Mouse (Mus musculus): Measurements from ENCODE around the gene Col19a1. TPM values are rescaled to one million over a fixed set of nuclear protein-coding genes. Genes with fewer than 3 reads are reported as not detected.

Col19a1 gene
- polyA plus RNA-seq, 1 experiment from 2014 or later, result 2.2 TPM

DNA sequence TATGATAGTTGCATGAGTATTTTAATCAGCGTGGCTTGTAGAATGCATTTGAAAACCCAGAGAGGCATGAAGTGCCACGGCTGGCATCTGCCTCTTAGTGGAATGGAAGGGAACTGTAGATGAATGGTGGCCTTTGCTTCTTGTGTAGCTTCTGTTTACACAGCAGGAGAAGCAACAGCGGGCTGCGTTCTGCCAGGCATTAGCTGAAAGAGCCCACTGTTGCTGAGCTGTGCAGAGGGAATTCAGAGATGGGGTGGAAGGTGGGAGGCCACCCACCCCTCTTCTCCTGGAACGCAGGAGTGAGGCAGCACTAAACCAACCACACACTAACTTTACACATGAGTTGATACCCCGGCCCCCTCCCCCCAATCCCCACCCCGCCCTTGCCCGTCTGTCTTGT lies 356.8 kb downstream of the Col19a1 start:
- no peak overlapping the region for H3K27ac ChIP-seq (ENCODE audit: low read length)
- no peaks in the 10 kb centered on the region for H3K36me3 ChIP-seq (ENCODE audit: control insufficient read depth, insufficient read depth, low read length)
- H3K9ac ChIP-seq (ENCODE audit: low read depth, low read length), result no peak overlapping the region
- H3K4me3 ChIP-seq (ENCODE audit: low read depth, low read length), result no peak overlapping the region
- H3K9me3 ChIP-seq (replicated peaks; ENCODE audit: control insufficient read depth, low read length, poor library complexity, severe bottlenecking), result no peaks in the 10 kb centered on the region
- no peak overlapping the region for H3K4me2 ChIP-seq (ENCODE audit: low read length)
- peak; percentile 81 for ATAC-seq
- WGBS, result 33% methylated on average over 8 of the region's 8 CpGs
- peaks cover 5% of the 10 kb centered on the region; the same call in 1 of the 2 replicates for H3K4me1 ChIP-seq (ENCODE audit: control insufficient read depth, insufficient read depth, low read length)
- no peaks in the 10 kb centered on the region for H3K27me3 ChIP-seq (ENCODE audit: control insufficient read depth, insufficient read depth, low read depth, low read length)

DNA sequence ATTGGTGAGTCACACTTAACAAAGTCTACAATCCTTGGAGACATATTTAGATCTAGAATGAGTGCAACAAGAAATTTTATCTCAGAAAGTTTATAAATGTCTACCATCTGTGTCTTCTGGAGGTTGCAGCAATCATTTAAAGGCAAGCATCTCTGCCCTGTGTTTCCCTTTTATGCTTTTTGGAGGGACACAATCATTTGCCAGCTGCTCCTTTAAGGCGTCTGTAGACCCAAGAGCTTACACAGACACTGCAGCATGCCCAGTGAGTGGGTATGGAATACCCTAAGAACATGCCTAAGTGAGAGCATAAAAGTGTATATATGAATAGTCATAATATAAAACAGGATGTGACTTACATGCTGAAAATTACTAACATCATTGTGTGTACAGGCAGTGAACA lies 357.7 kb downstream of the Col19a1 start:
- Histone ChIP-seq H3K9ac (ENCODE audit: low read depth, low read length) (no peak overlapping the region), H3K4me1 (ENCODE audit: control insufficient read depth, insufficient read depth, low read length) (peaks cover 5% of the 10 kb centered on the region; the same call in 1 of the 2 replicates), H3K27me3 (ENCODE audit: control insufficient read depth, insufficient read depth, low read depth, low read length) (no peaks in the 10 kb centered on the region), H3K36me3 (ENCODE audit: control insufficient read depth, insufficient read depth, low read length) (no peaks in the 10 kb centered on the region), H3K4me3 (ENCODE audit: low read depth, low read length) (no peak overlapping the region), H3K4me2 (ENCODE audit: low read length) (no peak overlapping the region), H3K9me3 (replicated peaks; ENCODE audit: control insufficient read depth, low read length, poor library complexity, severe bottlenecking) (no peaks in the 10 kb centered on the region), H3K27ac (ENCODE audit: low read length) (no peak overlapping the region)
- ATAC-seq, result no peak
- WGBS, result 89% methylated on average over 1 of the region's 1 CpGs

DNA sequence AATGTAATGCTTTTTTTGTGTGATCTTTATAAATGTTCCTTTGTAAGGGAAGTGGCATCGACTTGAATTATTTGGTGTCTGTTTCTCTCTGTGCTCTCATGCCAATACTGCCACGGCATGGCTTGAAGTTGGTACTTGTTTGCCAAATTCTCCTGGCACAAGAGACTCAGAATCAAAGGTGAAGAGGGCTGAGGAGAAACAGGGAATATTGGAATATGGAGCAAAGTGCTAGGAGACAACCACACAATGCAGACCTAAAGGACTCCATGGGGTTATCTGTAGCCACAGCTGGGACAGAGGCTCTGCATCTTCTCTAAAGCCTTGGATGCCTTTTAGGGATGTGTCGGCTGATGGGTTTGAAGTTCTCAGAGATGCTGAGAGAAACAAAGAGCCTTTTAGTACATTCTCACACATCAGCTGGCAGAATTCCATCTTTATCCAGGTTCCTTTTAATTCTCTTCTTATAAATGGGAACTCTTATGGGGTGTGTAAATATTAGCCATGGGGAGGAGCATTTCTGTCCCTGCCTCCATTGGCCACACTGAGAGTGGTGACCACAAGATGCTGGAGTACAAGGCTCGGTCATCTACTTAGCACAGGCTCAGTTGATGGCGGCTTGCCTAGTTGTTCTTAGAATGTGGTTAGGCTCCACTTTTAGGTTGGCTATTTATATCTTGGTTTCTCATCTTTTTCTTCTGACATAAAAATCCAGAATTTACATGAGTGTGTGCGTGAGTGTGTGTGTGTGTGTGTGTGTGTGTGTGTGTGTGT lies 360.1 kb downstream of the Col19a1 start:
- Histone ChIP-seq H3K36me3 (ENCODE audit: control insufficient read depth, insufficient read depth, low read length) (no peaks in the 10 kb centered on the region), H3K9ac (ENCODE audit: low read depth, low read length) (no peak overlapping the region), H3K4me1 (ENCODE audit: control insufficient read depth, insufficient read depth, low read length) (peaks cover 5% of the 10 kb centered on the region; the same call in 1 of the 2 replicates), H3K9me3 (replicated peaks; ENCODE audit: control insufficient read depth, low read length, poor library complexity, severe bottlenecking) (no peaks in the 10 kb centered on the region), H3K27me3 (ENCODE audit: control insufficient read depth, insufficient read depth, low read depth, low read length) (no peaks in the 10 kb centered on the region), H3K4me3 (ENCODE audit: low read depth, low read length) (no peak overlapping the region), H3K27ac (ENCODE audit: low read length) (no peak overlapping the region), H3K4me2 (ENCODE audit: low read length) (no peak overlapping the region)
- no peak for ATAC-seq
- WGBS, result 77% methylated on average over 6 of the region's 6 CpGs

DNA sequence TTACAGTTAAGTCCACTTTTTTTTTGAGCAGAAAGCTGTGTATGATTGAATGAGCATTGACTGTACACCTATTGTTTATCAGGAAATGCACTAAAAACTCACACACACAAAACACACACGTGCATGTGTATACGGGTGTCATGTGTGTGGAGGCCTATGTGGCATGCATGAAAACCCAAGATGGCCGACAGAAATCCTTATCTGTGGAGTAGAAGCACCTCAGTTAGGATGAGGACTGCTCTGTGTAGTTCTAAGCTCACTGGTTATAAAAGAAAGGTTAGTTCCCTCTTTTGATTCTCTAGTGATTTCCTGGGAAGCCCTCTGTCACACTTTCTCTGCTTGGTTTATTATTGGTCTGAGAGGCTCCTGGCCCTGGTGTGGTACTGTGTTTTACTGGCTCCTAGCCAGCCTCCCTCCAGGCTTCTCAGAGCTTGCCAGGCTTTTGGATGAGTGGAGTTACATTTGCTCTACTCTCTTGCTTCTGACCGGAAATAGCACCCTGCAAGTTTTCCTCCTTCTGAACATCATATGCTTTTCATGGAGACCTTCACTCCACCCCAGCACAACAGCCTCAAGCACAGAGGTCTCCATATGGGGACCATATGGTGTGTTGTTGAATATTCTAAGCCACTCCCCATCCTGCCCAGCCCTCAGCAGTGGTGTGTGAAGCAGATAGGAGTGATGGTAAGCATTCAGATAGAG lies 361.3 kb downstream of the Col19a1 start:
- Histone ChIP-seq H3K9ac (ENCODE audit: low read depth, low read length) (no peak overlapping the region), H3K27me3 (ENCODE audit: control insufficient read depth, insufficient read depth, low read depth, low read length) (no peaks in the 10 kb centered on the region), H3K27ac (ENCODE audit: low read length) (no peak overlapping the region), H3K4me1 (ENCODE audit: control insufficient read depth, insufficient read depth, low read length) (0 out of 2 replicates have a peak, but pooled peaks cover 2% of the 10 kb centered on the region), H3K4me2 (ENCODE audit: low read length) (no peak overlapping the region), H3K36me3 (ENCODE audit: control insufficient read depth, insufficient read depth, low read length) (no peaks in the 10 kb centered on the region), H3K9me3 (replicated peaks; ENCODE audit: control insufficient read depth, low read length, poor library complexity, severe bottlenecking) (no peaks in the 10 kb centered on the region), H3K4me3 (ENCODE audit: low read depth, low read length) (no peak overlapping the region)
- WGBS, result 82% methylated on average over 4 of the region's 4 CpGs
- ATAC-seq, result no peak; the same call in 1 of the 2 replicates

DNA sequence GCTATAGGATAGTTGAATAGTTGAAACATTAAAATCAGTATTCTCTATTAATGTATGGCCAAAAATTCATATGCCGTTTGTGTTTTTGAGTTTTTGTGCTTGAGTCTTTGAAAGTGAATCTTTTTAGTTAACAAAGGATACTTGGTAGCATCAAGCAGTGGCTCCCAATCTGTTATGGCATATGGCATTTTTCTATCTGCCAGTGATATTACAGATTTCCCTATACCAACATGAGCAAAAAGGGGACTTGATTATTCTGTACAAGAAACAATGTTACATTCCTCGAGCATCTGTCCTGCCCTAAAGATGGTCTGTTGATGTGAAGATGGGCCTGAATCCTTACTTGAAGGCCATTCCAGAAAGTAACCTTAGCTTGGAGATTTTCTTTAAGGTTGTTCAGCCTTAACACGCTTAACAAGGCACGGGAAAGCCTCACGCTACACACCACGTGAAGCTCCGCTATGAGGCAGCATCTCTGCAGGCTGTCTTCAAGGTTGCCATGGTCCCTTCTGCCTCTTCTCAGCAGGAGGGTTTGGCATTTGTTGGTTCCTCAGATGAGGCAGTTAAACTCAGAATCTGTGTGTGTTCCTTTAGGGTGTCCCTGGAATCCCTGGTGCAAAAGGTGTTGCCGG lies 364.2 kb downstream of the Col19a1 start:
- H3K27ac ChIP-seq (ENCODE audit: low read length), result no peak overlapping the region
- no peaks in the 10 kb centered on the region for H3K36me3 ChIP-seq (ENCODE audit: control insufficient read depth, insufficient read depth, low read length)
- H3K27me3 ChIP-seq (ENCODE audit: control insufficient read depth, insufficient read depth, low read depth, low read length), result no peaks in the 10 kb centered on the region
- H3K9me3 ChIP-seq (replicated peaks; ENCODE audit: control insufficient read depth, low read length, poor library complexity, severe bottlenecking), result no peaks in the 10 kb centered on the region
- no peak overlapping the region for H3K4me2 ChIP-seq (ENCODE audit: low read length)
- no peak overlapping the region for H3K4me3 ChIP-seq (ENCODE audit: low read depth, low read length)
- H3K9ac ChIP-seq (ENCODE audit: low read depth, low read length), result no peak overlapping the region
- no peak for ATAC-seq
- peaks cover 6% of the 10 kb centered on the region for H3K4me1 ChIP-seq (ENCODE audit: control insufficient read depth, insufficient read depth, low read length)
- 75% methylated on average over 8 of the region's 8 CpGs for WGBS

DNA sequence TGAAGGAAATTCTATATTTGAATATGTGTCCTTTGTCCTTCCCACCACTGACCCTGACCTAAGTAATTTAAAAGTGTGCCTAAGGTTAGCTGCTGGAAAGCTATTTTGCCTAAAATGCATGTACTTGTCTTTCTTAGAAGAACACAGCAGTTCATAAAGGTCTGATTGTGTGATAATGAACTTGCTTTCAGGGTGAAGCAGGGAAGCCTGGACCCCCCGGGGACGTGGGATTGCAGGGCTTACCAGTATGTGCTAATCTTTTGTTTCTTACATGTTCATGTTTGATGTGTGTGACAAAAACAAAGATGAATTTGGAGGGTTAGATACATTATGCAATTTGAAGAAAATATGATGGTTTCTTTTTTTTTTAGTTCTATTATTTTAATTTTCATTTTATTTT lies 365.0 kb downstream of the Col19a1 start:
- Histone ChIP-seq H3K9ac (ENCODE audit: low read depth, low read length) (no peak overlapping the region), H3K4me1 (ENCODE audit: control insufficient read depth, insufficient read depth, low read length) (peaks cover 6% of the 10 kb centered on the region), H3K27ac (ENCODE audit: low read length) (no peak overlapping the region), H3K4me2 (ENCODE audit: low read length) (no peak overlapping the region), H3K9me3 (replicated peaks; ENCODE audit: control insufficient read depth, low read length, poor library complexity, severe bottlenecking) (no peaks in the 10 kb centered on the region), H3K27me3 (ENCODE audit: control insufficient read depth, insufficient read depth, low read depth, low read length) (no peaks in the 10 kb centered on the region), H3K36me3 (ENCODE audit: control insufficient read depth, insufficient read depth, low read length) (no peaks in the 10 kb centered on the region), H3K4me3 (ENCODE audit: low read depth, low read length) (no peak overlapping the region)
- WGBS, result 78% methylated on average over 2 of the region's 2 CpGs
- no peak for ATAC-seq

DNA sequence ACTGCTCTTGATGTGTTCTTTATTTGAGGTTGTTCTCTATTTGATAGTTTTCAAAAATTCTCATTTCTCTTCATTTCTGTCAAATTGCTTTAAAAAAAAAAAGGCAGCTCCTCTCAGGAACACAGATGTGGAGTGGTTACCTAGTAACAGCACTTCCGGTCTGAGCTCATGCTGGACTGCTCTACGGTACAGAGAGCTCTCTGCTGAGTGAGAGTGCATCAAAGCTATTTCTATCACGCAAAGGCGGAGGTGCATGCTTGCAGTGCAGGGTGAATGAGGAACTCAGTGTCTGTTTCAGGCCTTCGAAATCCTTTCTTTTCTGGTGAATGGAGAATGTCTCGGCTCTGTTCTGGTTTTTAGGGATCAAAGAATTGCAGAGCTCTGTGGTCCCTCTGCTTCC lies 368.2 kb downstream of the Col19a1 start:
- Histone ChIP-seq H3K36me3 (ENCODE audit: control insufficient read depth, insufficient read depth, low read length) (no peaks in the 10 kb centered on the region), H3K4me1 (ENCODE audit: control insufficient read depth, insufficient read depth, low read length) (peaks cover 6% of the 10 kb centered on the region), H3K4me3 (ENCODE audit: low read depth, low read length) (no peak overlapping the region), H3K9ac (ENCODE audit: low read depth, low read length) (no peak overlapping the region), H3K9me3 (replicated peaks; ENCODE audit: control insufficient read depth, low read length, poor library complexity, severe bottlenecking) (no peaks in the 10 kb centered on the region), H3K4me2 (ENCODE audit: low read length) (peak overlapping the region; percentile 20), H3K27me3 (ENCODE audit: control insufficient read depth, insufficient read depth, low read depth, low read length) (no peaks in the 10 kb centered on the region), H3K27ac (ENCODE audit: low read length) (peak overlapping the region; percentile 54)
- WGBS, result 11% methylated on average over 6 of the region's 6 CpGs
- ATAC-seq, result peak; percentile 96
